Mouse (Mus musculus) stomach, embryonic 16.5 days (tissue): ENCODE results near the gene Kif12. TPM values are rescaled to one million over a fixed set of nuclear protein-coding genes. Genes with fewer than 3 reads are reported as not detected.

ENCODE experiments used
- ATAC-seq: fragments of 200-750 bp; cut with Nextera tagmentation; 2 replicates; pipeline ENCODE4 v1.8.0; 2017; ENCODE audit warnings: moderate number of reproducible peaks, moderate TSS enrichment; ENCODE audit not compliant: insufficient read depth, low FRiP score
- H3K27ac ChIP-seq: fragments of 300-500 bp; sonication (generic); 2 replicates; pipeline ENCODE4 v1.5.1; 2014; ENCODE audit warnings: low read length
- H3K27me3 ChIP-seq: fragments of 300-500 bp; sonication (generic); 2 replicates; pipeline ENCODE4 v1.6.1; 2014; ENCODE audit warnings: low read length, control low read depth, mixed read lengths; ENCODE audit not compliant: control insufficient read depth, insufficient read depth
- H3K36me3 ChIP-seq: fragments of 300-500 bp; sonication (generic); 2 replicates; pipeline ENCODE4 v1.6.1; 2014; ENCODE audit warnings: low read length; ENCODE audit not compliant: control insufficient read depth, insufficient read depth
- H3K4me1 ChIP-seq: fragments of 300-500 bp; sonication (generic); 2 replicates; pipeline ENCODE4 v1.6.1; 2014; ENCODE audit warnings: low read length, control low read depth, mixed read lengths; ENCODE audit not compliant: control insufficient read depth, insufficient read depth
- H3K4me2 ChIP-seq: fragments of 300-500 bp; sonication (generic); 2 replicates; pipeline ENCODE4 v1.6.1; 2014; ENCODE audit warnings: low read depth, low read length, mixed read lengths
- H3K4me3 ChIP-seq: fragments of 300-500 bp; sonication (generic); replicated peaks from 2 replicates; pipeline ENCODE4 v1.5.1; 2014; ENCODE audit warnings: mild to moderate bottlenecking, low read length
- H3K9ac ChIP-seq: fragments of 300-500 bp; sonication (generic); 2 replicates; pipeline ENCODE4 v1.6.1; 2014; ENCODE audit warnings: low read length
- H3K9me3 ChIP-seq: fragments of 300-500 bp; sonication (generic); replicated peaks from 2 replicates; pipeline ENCODE4 v1.6.1; 2016; ENCODE audit warnings: low read length, control low read depth; ENCODE audit not compliant: control insufficient read depth
- WGBS: fragments of 180-500 bp; shearing (Covaris S2); extraction: QIAGEN DNeasy Blood & Tissue Kit; methylation state at CpG from one replicate; pipeline ENCODE4 v1.1.7; 2014; 5-methylcytosine and 5-hydroxymethylcytosine counted together
- polyA plus RNA-seq: library from polyadenylated mRNA; unstranded; fragments of >200 nt; fragmentation: Nextera tagmentation; extraction: Ambion mirVana; gene quantifications from 2 replicates; pipeline ENCODE4 v1.2.1, GENCODE M21; 2015

Kif12 gene
- polyA plus RNA-seq, 1 experiment from 2014 or later = 27.3 TPM

- peak within 1 kb of the TSS; percentile 93 for H3K9ac ChIP-seq
- peak; percentile 56 for ATAC-seq
- H3K4me3 ChIP-seq = peak within 1 kb of the TSS; percentile 78
- H3K4me2 ChIP-seq = peak within 1 kb of the TSS; percentile 93
- under 1% methylated on average over 61 of the region's 61 CpGs for WGBS
- no peaks in the 10 kb centered on the region for H3K9me3 ChIP-seq
- peaks cover 27% of the 10 kb centered on the region for H3K4me1 ChIP-seq
- peak within 1 kb of the TSS; percentile 8; the same call in 1 of the 2 replicates for H3K27ac ChIP-seq
- H3K27me3 ChIP-seq = 0 out of 2 replicates have a peak, but pooled peaks cover 5% of the 10 kb centered on the region
- H3K36me3 ChIP-seq = no peaks in the 10 kb centered on the region
These were observed 42.1 kb upstream of the Kif12 start, which contains the start of gene Col27a1 for GRCm38 (mm10) chr4:63213907-63214621. TSS of gene Col27a1 (plus strand) at chr4:63214004.

- no peaks in the 10 kb centered on the region for H3K27me3 ChIP-seq
- H3K36me3 ChIP-seq = no peaks in the 10 kb centered on the region
- 65% methylated on average over 7 of the region's 7 CpGs for WGBS
- H3K9ac ChIP-seq = no peak overlapping the region
- no peak overlapping the region for H3K4me2 ChIP-seq
- no peaks in the 10 kb centered on the region for H3K9me3 ChIP-seq
- no peaks in the 10 kb centered on the region for H3K4me1 ChIP-seq
- ATAC-seq = no peak
- no peak overlapping the region for H3K4me3 ChIP-seq
- H3K27ac ChIP-seq = no peak overlapping the region
These were observed 33.7 kb upstream of the Kif12 start for GRCm38 (mm10) chr4:63205583-63205982.

- no peak overlapping the region for H3K27ac ChIP-seq
- H3K4me3 ChIP-seq = no peak overlapping the region
- no peak overlapping the region for H3K4me2 ChIP-seq
- H3K9ac ChIP-seq = no peak overlapping the region
- no peaks in the 10 kb centered on the region for H3K27me3 ChIP-seq
- H3K9me3 ChIP-seq = no peaks in the 10 kb centered on the region
- ATAC-seq = no peak
- H3K36me3 ChIP-seq = no peaks in the 10 kb centered on the region
- WGBS = 86% methylated on average over 7 of the region's 7 CpGs
- no peaks in the 10 kb centered on the region for H3K4me1 ChIP-seq
These were observed 31.9 kb upstream of the Kif12 start for GRCm38 (mm10) chr4:63203874-63204273.

GRCm38 (mm10) chr4:63199366-63199765 is 27.4 kb upstream of the Kif12 start:
- H3K4me2 ChIP-seq = no peak overlapping the region
- no peak overlapping the region for H3K4me3 ChIP-seq
- WGBS = 87% methylated on average over 5 of the region's 5 CpGs
- no peaks in the 10 kb centered on the region for H3K4me1 ChIP-seq
- no peak overlapping the region for H3K9ac ChIP-seq
- no peak overlapping the region for H3K27ac ChIP-seq
- ATAC-seq = no peak
- H3K9me3 ChIP-seq = no peaks in the 10 kb centered on the region
- H3K27me3 ChIP-seq = no peaks in the 10 kb centered on the region
- no peaks in the 10 kb centered on the region for H3K36me3 ChIP-seq

GRCm38 (mm10) chr4:63194366-63194765 is 22.4 kb upstream of the Kif12 start:
- Histone ChIP-seq H3K36me3 (no peaks in the 10 kb centered on the region), H3K9ac (no peak overlapping the region), H3K27me3 (no peaks in the 10 kb centered on the region), H3K9me3 (no peaks in the 10 kb centered on the region), H3K4me2 (no peak overlapping the region), H3K4me3 (no peak overlapping the region), H3K4me1 (no peaks in the 10 kb centered on the region), H3K27ac (no peak overlapping the region)
- WGBS = 65% methylated on average over 2 of the region's 2 CpGs
- ATAC-seq = no peak

GRCm38 (mm10) chr4:63191641-63192040 is 19.7 kb upstream of the Kif12 start:
- no peak overlapping the region for H3K4me2 ChIP-seq

GRCm38 (mm10) chr4:63186281-63186870 is 14.4 kb upstream of the Kif12 start:
- no peaks in the 10 kb centered on the region for H3K9me3 ChIP-seq
- peak; percentile 91 for ATAC-seq
- H3K4me1 ChIP-seq = 0 out of 2 replicates have a peak, but pooled peaks cover 10% of the 10 kb centered on the region
- H3K36me3 ChIP-seq = no peaks in the 10 kb centered on the region
- no peaks in the 10 kb centered on the region for H3K27me3 ChIP-seq
- H3K4me3 ChIP-seq = no peak overlapping the region
- WGBS = 37% methylated on average over 21 of the region's 21 CpGs
- peak overlapping the region; percentile 76 for H3K27ac ChIP-seq
- no peak overlapping the region for H3K4me2 ChIP-seq
- no peak overlapping the region for H3K9ac ChIP-seq

More at GRCm38 (mm10) chr4:63191641-63192040, 19.7 kb upstream of the Kif12 start:
- Histone ChIP-seq H3K4me1 (0 out of 2 replicates have a peak, but pooled peaks cover 2% of the 10 kb centered on the region), H3K36me3 (no peaks in the 10 kb centered on the region), H3K27ac (peak overlapping the region; percentile 63), H3K9ac (no peak overlapping the region), H3K4me3 (no peak overlapping the region), H3K9me3 (no peaks in the 10 kb centered on the region), H3K27me3 (no peaks in the 10 kb centered on the region)
- ATAC-seq = peak; percentile 57; the same call in 1 of the 2 replicates
- WGBS = 39% methylated on average over 5 of the region's 5 CpGs

GRCm38 (mm10) chr4:63181556-63181955 is 9.6 kb upstream of the Kif12 start:
- no peak overlapping the region for H3K9ac ChIP-seq
- H3K4me3 ChIP-seq = no peak overlapping the region
- H3K9me3 ChIP-seq = no peaks in the 10 kb centered on the region
- no peaks in the 10 kb centered on the region for H3K27me3 ChIP-seq
- 9% methylated on average over 5 of the region's 5 CpGs for WGBS
- peak; percentile 68 for ATAC-seq
- H3K4me1 ChIP-seq = 0 out of 2 replicates have a peak, but pooled peaks cover 7% of the 10 kb centered on the region
- H3K27ac ChIP-seq = no peak overlapping the region
- no peak overlapping the region for H3K4me2 ChIP-seq
- no peaks in the 10 kb centered on the region for H3K36me3 ChIP-seq

GRCm38 (mm10) chr4:63171122-63171521 is 809 bp downstream of the Kif12 start:
- 38% methylated on average over 24 of the region's 24 CpGs for WGBS
- Histone ChIP-seq H3K4me2 (peak overlapping the region; percentile 41), H3K36me3 (no peaks in the 10 kb centered on the region), H3K27ac (peak overlapping the region; percentile 74), H3K9me3 (no peaks in the 10 kb centered on the region), H3K4me1 (no peaks in the 10 kb centered on the region), H3K9ac (peak overlapping the region; percentile 54), H3K4me3 (peak overlapping the region; percentile 40), H3K27me3 (0 out of 2 replicates have a peak, but pooled peaks cover 6% of the 10 kb centered on the region)
- ATAC-seq = 0 out of 2 replicates have a peak, but pooled peaks have one; percentile 1
